Mouse (Mus musculus) E14TG2a.4 (cell line): ENCODE measurements around the gene Tll2.

Source experiments
- H3K27me3 ChIP-seq: 2 replicates; pipeline ENCODE4 v1.6.1; 2014; ENCODE audit warnings: low read length, control low read depth; ENCODE audit not compliant: insufficient read depth
- H3K36me3 ChIP-seq: 2 replicates; pipeline ENCODE4 v1.6.1; 2014; ENCODE audit warnings: low read length, control low read depth; ENCODE audit not compliant: insufficient read depth
- H3K4me1 ChIP-seq: replicated peaks from 2 replicates; pipeline ENCODE4 v1.6.1; 2014; ENCODE audit warnings: low read depth, low read length, control low read depth
- H3K4me3 ChIP-seq: replicated peaks from 2 replicates; pipeline ENCODE4 v1.5.1; 2014; ENCODE audit warnings: mild to moderate bottlenecking, low read length
- H3K9me3 ChIP-seq: 2 replicates; pipeline ENCODE4 v1.6.1; 2014; ENCODE audit warnings: low read length, control low read depth
- CTCF ChIP-seq: conservative IDR thresholded peaks from 2 replicates; pipeline ENCODE4 v1.5.1; 2014; ENCODE audit warnings: low read length
- NANOG ChIP-seq: IDR thresholded peaks from 2 replicates; pipeline ENCODE4 v1.6.1; 2014; ENCODE audit warnings: borderline replicate concordance, low read length, mixed read lengths
- POU5F1 ChIP-seq: IDR thresholded peaks from 2 replicates; pipeline ENCODE4 v1.6.1; 2014; ENCODE audit warnings: low read length, borderline replicate concordance

Tll2 gene

DNA sequence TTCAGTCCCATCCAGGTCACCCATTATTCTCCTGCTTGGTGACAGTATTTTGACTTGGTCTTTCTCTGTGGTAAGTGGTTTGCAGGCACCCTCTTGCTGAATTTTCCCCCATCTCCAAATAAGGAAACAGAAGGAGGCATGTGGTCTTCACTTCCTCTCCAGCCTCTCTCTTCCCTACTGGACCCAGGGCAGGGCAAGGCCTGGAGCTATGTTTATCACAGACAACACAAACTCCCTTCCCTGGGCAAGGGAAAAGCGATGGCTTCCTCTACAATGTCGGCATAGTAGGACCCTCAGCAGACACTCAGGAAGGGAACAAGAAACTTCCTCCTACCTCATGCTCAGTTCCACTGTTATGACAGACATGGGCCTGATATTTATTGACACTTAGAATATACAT, 114.7 kb downstream of the Tll2 start:
- H3K4me3 ChIP-seq, result no peak overlapping the region
- TF ChIP-seq POU5F1, result no peak
- TF ChIP-seq NANOG, result no peak
- no peak for TF ChIP-seq CTCF

DNA sequence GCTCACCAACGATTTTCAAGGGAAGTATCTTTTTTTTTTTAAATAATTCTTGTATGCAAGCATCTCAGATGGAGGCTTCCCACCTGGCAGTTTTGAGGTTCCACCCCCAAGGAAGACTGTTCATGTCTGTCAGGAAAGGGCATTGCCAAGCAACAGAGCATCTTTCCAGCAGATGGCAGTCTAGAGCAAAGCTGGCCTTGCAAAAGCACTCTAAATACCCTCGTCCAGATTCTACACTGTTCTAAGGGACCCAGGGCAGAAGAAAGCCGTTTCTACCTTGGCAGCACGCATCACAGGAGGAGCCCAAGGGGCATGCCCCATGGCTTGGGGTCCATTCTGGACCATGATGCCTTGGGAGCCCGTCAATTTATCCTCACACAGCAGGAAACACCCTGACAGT, 116.8 kb downstream of the Tll2 start:
- H3K4me3 ChIP-seq, result no peak overlapping the region
- no peaks in the 10 kb centered on the region for H3K36me3 ChIP-seq
- peaks cover 14% of the 10 kb centered on the region for H3K4me1 ChIP-seq
- H3K9me3 ChIP-seq, result no peaks in the 10 kb centered on the region
- H3K27me3 ChIP-seq, result peaks cover 37% of the 10 kb centered on the region
- TF ChIP-seq CTCF (peak; percentile 90), NANOG (no peak)

More for the DNA sequence above, 114.7 kb downstream of the Tll2 start:
- Histone ChIP-seq H3K36me3 (no peaks in the 10 kb centered on the region), H3K4me1 (peaks cover 14% of the 10 kb centered on the region), H3K9me3 (no peaks in the 10 kb centered on the region), H3K27me3 (peaks cover 33% of the 10 kb centered on the region)

DNA sequence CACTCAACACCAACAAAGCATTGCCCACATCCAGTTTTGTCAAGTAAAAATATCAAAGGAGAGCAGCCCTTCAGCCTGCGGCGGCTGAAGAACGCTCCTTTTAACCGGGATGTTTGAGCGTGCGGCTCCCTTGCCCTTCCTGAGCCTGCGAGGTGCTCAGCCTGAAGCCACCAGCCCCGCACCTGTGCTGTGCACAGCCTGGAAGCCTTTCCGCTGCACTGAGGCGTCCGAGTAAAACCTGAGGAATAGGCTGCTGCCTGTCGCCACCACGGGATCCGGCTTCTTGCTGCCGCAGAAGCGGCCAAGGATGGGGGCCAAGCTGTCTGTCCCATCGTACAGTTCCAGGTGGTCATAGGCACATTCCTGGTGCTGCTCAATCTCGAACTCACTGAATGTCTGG, 118.1 kb downstream of the Tll2 start:
- Histone ChIP-seq H3K4me1 (peaks cover 14% of the 10 kb centered on the region), H3K36me3 (no peaks in the 10 kb centered on the region), H3K9me3 (no peaks in the 10 kb centered on the region), H3K4me3 (peak overlapping the region; percentile 67), H3K27me3 (peaks cover 42% of the 10 kb centered on the region)
- TF ChIP-seq CTCF (no peak), NANOG (no peak), POU5F1 (no peak)

DNA sequence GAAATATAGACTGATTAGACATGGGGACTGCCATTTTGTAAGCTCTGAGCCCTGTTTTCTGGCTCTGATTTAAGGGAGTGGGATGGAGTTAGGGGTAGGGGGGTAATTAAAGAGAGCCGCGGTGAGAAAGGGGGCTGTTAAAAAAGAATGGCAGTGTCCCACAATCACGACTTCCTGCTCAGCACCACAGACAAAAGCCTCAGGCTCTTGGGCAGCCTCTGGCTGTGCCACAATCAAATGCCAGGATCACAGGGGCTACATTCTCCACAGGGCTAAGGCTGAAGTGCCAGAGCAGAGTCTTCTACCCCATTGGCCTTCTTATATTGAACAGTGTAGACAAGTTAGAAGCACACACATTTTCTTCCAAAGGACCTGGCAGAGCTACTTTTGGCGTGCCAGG, 118.7 kb downstream of the Tll2 start:
- peaks cover 43% of the 10 kb centered on the region for H3K27me3 ChIP-seq
- H3K4me1 ChIP-seq, result peaks cover 14% of the 10 kb centered on the region
- no peaks in the 10 kb centered on the region for H3K36me3 ChIP-seq
- no peaks in the 10 kb centered on the region for H3K9me3 ChIP-seq
- TF ChIP-seq POU5F1 (no peak), CTCF (no peak), NANOG (no peak)
- no peak overlapping the region; the same call in 1 of the 2 replicates for H3K4me3 ChIP-seq

DNA sequence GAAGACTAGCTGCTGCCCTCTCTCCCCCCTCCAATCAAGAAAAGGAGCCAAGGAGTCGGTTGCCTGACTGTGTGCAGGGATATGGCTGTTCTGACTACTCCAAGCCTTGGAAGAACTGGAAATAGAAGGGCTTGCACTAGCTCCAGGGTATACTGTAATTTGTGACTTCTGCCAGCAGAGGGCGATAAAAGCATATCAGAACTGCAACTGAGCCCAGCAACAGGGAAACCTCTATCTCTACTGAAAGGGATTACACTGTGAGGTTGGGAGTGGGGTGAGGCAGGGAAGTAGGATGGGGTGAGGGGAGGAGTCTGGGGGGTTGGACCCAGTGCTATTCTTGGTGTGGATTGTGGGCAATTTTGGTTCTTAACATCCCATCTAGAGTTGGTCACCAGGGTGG, 119.9 kb downstream of the Tll2 start:
- H3K4me1 ChIP-seq, result peaks cover 14% of the 10 kb centered on the region
- H3K9me3 ChIP-seq, result no peaks in the 10 kb centered on the region
- no peak for TF ChIP-seq POU5F1
- no peak for TF ChIP-seq NANOG
- TF ChIP-seq CTCF, result peak; percentile 86
- H3K4me3 ChIP-seq, result no peak overlapping the region
- peaks cover 37% of the 10 kb centered on the region for H3K27me3 ChIP-seq
- H3K36me3 ChIP-seq, result no peaks in the 10 kb centered on the region

DNA sequence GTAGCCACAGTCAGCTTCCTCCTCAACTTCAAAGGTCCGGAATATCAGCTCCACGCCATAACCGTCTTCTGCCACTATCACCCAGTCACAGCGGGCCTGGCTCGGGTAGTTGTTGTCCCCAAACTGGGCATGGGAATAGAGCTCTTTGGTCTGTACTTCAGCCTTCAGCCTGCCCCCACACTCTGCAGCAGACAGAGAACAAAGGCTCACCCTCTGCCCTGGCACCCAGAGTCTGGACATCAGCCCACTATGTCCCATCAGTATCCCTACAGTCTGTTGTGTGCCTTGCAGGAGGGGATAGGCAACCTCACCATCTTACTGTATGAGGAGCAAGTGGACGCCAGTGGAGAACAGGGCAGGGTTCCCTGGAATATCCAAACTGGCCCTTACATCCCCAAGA, 120.3 kb downstream of the Tll2 start:
- H3K36me3 ChIP-seq, result no peaks in the 10 kb centered on the region
- H3K4me1 ChIP-seq, result peaks cover 14% of the 10 kb centered on the region
- no peaks in the 10 kb centered on the region for H3K9me3 ChIP-seq
- H3K27me3 ChIP-seq, result peaks cover 37% of the 10 kb centered on the region
- TF ChIP-seq NANOG (no peak), POU5F1 (no peak), CTCF (no peak)
- no peak overlapping the region for H3K4me3 ChIP-seq

DNA sequence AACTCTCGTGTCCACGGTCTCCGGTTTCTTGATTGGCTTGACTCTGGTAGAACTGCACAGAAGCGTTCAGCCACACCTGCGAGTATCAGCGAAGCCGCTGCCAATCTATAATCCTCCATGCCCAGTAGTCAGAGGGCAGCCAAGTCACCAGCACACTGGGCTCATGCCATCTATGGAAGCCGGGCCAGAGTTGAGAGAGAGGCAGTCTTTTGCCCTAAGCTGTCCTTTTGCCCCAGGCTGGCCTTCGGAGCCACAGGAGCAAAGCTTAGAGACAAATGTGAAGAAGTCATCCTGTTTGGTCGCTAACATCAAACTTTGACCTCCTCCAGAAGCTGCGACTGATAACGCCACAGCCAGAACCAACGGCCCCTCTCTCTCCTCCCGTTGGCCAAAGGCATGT, 123.0 kb downstream of the Tll2 start:
- TF ChIP-seq NANOG, result no peak
- no peak for TF ChIP-seq CTCF
- no peak for TF ChIP-seq POU5F1
- H3K4me3 ChIP-seq, result peak overlapping the region; percentile 35; the same call in 1 of the 2 replicates
- peaks cover 9% of the 10 kb centered on the region for H3K4me1 ChIP-seq
- no peaks in the 10 kb centered on the region for H3K9me3 ChIP-seq
- H3K27me3 ChIP-seq, result peaks cover 28% of the 10 kb centered on the region
- no peaks in the 10 kb centered on the region for H3K36me3 ChIP-seq

DNA sequence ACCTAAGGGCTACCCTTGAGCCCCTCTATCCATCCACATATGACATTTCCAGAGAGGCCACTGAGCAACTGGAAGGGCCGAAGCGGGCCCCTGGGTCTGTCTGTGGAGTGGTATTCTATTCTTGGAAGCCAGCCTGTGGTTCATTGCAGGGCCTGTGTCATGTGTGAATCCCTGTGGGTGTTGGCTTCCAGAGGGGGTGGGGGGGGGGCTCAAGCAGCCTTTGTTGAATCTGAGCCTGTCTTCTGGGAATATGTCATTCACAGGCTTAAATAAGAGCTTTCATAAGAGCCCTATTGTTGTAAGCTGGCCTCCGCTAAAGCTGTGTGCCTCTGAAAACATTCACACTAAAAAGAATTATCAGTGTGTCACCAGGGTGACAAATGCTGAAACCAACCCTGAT, 125.0 kb downstream of the Tll2 start:
- Histone ChIP-seq H3K4me1 (no peaks in the 10 kb centered on the region), H3K27me3 (peaks cover 14% of the 10 kb centered on the region), H3K36me3 (no peaks in the 10 kb centered on the region), H3K4me3 (no peak overlapping the region), H3K9me3 (no peaks in the 10 kb centered on the region)
- TF ChIP-seq NANOG, result no peak
- TF ChIP-seq POU5F1, result no peak
- no peak for TF ChIP-seq CTCF

DNA sequence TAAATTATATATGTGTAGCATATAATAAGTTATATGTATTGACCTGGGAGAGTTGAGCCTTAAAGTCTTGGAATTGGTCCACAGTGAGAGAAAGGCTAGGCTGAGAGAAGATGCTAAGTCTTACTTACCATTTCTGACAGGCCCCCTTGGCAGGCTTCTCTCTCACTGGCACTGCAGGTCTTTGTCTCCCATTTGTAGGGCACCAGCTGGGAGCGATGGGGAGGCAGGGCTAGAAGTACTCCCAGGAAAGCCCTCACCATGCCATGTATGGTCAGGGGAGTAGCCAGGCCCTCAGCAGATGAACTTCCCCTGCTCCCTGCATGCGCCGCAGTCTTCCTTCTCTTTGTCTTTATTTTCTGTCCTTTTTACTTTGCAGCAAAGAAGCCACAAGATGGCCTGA, 129.7 kb downstream of the Tll2 start, which contains the start of gene Opalin:
TSS of gene Opalin (minus strand) at position 208 of the 400 bp plus-strand sequence.
- no peaks in the 10 kb centered on the region for H3K27me3 ChIP-seq
- H3K9me3 ChIP-seq, result no peaks in the 10 kb centered on the region
- peaks cover 17% of the 10 kb centered on the region for H3K4me1 ChIP-seq
- no peak within 1 kb of the TSS for H3K4me3 ChIP-seq
- H3K36me3 ChIP-seq, result no peaks in the 10 kb centered on the region
- TF ChIP-seq CTCF, result no peak
- no peak for TF ChIP-seq NANOG
- no peak for TF ChIP-seq POU5F1
